Mouse (Mus musculus) urinary bladder, postnatal 25 days (tissue): ENCODE measurements around the gene Plk3.

Source experiments
- DNase-seq: peaks from one replicate; pipeline ENCODE4 v3.0.0; 2022; ENCODE audit warnings: low spot score

Plk3 gene

DNA sequence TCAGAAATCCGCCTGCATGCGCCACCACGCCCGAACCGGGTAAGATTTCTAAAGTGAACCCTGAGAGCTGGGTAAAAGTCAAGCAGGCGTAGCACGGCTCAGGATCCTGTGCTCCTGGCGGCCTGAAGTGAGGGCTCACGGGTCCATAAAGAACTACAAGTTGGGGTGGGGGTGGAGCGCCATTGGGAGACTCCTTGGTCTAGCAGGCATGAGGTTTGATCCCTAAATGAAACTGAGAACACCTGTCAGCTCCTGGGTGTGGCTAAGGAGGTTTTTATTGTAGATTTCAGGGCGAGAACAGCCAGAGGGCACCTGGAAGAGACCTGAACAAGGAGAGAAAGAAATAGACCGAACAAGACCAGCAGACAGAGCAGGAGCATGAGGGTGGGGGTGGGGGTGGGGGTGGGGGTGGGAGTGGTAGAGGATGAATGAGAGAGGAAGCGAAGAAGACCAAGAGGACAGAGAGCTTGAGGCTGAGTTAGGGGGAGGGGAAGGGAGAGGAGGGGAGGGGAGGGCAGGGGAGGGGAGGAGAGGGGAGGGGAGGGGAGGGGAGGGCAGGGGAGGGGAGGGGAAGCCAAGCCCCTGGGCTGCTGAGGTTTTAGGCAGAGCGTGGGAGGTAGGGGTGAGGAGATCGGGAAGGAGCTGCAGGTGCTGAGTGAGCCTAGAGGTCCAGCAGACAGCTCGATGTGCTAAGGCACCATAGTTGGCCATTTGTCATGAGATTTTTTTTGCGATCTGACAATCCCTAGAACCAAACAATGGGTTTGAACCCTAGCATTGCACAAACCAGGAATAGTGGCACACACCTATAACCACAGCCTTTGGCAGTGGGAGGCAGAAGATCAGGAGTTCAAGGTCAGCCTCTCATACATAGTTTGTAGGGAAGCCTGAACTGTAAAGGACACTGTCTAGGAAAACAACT is 4.8 kb upstream of the Plk3 start:
- DNase-seq = no peak

DNA sequence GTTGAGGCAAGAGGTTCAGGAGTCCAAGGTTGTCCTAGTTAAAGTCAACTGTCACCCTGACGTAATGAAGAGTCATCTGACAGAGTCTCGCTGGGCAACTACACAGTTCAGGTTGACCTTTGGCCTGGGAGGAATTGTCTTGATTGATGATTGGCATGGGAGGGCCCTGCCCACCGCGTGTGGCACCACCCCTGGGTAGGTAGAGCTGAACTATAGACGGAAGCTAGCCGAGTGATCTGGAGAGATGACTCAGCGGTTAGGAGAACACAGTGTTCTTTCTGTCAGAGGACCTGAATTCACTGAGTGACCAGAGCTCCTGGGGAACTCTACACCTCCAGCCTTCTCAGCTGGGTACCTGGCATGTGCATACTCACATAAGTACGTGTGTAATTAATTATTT is 2.3 kb upstream of the Plk3 start:
- DNase-seq = no peak

DNA sequence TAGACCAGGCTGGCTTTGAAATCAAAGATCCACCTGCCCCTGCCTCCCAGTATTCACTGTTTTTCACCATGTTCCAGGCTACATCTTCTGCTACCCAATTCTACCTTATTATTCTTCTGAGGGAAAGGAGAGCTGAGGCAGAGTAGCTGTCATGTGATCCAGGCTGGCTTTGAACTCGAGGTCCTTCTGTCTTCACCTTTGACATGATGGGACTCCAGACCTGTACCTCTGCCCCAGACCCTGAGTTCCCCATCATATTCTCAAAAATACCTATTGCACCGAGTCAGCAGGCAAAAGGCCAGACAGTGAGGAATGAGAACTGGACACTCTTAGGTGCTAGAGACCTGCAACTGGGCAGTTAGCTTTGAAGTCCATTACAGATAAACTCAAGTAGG is 835 bp upstream of the Plk3 start:
- DNase-seq = no peak

DNA sequence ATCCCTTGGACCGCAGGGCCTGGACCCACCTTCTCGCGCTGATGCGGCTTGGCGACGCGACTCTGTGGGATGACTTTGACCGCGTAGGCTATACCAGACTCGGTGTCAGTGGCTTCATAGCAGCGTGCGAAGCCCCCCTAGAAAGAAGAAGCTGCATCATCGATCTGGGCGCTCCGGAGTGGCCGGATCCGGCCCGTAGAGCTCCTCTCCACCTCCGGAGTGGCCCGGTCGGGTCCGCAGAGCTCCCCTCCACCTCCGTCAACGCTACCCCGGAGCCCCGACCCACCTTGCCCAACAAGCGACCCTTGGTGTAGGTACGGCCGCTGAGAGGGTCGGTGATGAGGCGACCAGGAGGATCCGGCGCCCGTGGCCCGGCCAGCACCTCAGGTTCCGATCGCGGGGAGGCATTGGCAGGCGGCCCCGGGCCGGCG is 382 bp downstream of the Plk3 start:
- no peak for DNase-seq

- DNase-seq = no peak
These were observed 994 bp downstream of the Plk3 start for GRCm38 (mm10) chr4:117132794-117133143.

GRCm38 (mm10) chr4:117131890-117132793 is 1.6 kb downstream of the Plk3 start:
- no peak for DNase-seq

DNA sequence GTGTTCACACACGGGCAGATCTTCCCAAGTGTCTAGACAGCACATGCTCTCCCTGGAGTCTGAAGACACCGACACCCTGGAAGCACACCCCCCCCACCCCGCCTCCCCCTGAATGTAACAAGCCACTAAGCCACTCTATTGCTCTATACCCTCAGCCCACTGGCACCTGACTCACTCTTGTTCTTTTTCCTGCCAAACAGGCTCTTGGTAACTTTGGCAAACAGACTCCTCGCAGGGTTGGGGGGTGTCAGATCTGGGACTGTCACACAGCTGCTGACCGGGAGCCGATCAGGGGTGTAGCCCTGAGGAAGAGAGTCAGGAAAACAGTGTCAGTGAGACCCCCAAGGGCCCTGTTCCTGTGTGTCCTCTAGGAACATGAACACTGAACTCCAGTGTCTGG is 2.6 kb downstream of the Plk3 start:
- no peak for DNase-seq

- DNase-seq = no peak
These were observed 3.0 kb downstream of the Plk3 start for GRCm38 (mm10) chr4:117130790-117131189.

GRCm38 (mm10) chr4:117127991-117128686 is 5.6 kb downstream of the Plk3 start:
- no peak for DNase-seq

- DNase-seq = peak; percentile 49
These were observed 7.0 kb downstream of the Plk3 start, which contains the start of gene Tctex1d4 for GRCm38 (mm10) chr4:117126675-117127290. Gene Tctex1d4 (plus strand): TSS chr4:117126794.

GRCm38 (mm10) chr4:117125910-117126674 is 7.7 kb downstream of the Plk3 start:
- peak; percentile 64 for DNase-seq

GRCm38 (mm10) chr4:117125348-117125909 is 8.3 kb downstream of the Plk3 start, which contains the start of gene Btbd19:
Gene Btbd19 (minus strand): TSS chr4:117125725.
- peak; percentile 67 for DNase-seq

DNA sequence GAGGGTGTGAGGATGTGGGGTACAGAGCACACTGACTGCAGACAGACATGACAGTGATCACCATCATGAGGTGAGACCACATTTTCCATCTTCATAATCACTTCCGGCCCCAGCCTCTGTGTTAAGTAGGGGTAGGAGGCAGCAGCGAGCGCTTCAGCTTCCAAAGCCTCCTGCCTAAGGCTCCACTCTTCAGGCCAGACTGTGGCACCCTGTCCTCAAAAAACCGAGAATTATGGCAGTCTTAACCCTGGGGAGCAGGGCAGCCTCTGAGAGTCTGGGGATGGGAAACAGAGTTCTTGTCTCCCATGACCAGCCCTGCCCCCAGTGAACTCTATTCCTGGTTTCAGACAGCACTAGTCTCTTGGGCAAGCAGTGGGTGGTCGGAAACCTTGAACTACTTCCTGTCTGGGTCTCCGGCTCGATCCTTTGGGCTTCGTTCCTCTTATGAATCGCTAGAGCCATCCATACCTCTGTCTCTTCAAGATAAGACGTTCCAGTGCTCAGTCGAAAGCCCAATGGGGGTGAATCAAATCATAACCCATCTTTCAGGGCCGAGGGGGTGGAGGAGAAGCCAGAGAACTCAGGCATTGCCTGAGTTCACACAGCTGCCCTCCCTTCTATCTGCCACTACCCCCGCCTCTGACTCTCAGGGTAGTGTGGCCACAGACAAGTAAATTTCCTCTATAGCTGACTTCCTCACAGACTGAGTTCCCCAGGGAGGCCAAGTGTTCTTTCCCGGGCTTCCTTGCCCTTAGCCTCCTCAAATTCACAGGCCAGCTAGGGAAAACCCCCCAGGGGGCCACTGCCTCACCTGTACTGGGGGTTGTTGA is 9.0 kb downstream of the Plk3 start:
- DNase-seq = no peak

DNA sequence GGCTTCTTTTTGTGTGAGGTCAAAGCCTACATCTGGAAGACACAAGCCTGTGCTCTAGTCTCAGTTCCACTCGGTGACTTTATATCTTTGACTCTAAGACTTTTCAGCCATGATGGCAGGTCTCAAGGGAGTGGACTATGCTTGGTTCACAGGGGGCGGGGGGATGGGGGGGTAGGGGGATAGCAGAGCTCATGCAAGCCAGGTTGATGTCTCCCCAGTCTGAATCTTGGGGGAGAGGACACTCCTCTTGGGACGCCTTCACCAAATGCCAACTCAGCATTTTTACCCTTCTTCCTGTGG is 9.6 kb downstream of the Plk3 start:
- no peak for DNase-seq

GRCm38 (mm10) chr4:117123546-117124217 is 10.1 kb downstream of the Plk3 start:
- no peak for DNase-seq

DNA sequence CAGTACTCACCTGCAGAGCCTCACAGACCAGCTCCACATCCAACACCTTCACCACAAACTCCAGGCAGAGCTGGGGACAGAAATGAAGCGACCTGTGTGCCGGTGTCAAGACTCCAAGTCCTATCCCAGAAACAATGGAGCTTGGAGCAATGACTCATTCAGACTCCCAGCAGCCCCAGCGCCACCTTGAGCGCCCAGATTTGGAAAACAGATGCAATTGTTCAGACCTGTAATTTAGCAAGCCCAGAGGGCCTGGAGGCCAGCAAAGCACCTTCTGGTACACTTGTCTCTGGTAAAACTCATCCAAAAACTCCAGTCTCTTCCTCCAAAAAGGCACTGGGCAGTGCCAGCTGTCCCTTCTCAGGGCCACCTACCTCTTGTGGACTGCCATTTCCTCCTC is 11.6 kb downstream of the Plk3 start:
- no peak for DNase-seq

- DNase-seq = peak; percentile 86
These were observed 13.0 kb downstream of the Plk3 start for GRCm38 (mm10) chr4:117120445-117121414.

DNA sequence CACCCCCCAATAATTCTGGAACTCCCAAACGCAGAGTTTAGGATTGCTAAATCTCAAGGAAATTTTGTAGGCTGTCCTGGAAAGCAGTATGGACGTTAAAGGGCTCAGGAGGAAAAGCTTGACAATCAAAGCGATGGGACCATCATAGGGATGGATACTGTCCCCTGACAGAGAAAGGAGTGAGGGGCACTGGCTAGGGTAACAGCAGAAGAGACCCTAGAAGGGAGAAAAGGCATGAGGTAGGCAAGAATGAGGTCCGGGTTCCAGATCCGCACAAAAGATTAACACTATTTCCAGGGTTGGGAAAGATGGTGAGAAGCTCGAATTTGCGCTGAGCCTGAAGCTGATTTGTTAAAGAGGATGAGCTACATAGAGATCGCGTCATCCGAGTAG is 13.7 kb downstream of the Plk3 start:
- DNase-seq = no peak
